Mouse (Mus musculus) left cerebral cortex, adult 18-20 months (tissue): ENCODE data around the gene Mrpl38. TPM values are rescaled to one million over a fixed set of nuclear protein-coding genes. Genes with fewer than 3 reads are reported as not detected.

Experiments used
- DNase-seq, 2 experiments: peaks; one replicate each; pipeline ENCODE4 v3.0.0; 2021 to 2022; ENCODE audit warnings: low spot score in 2 of 2, mixed read lengths in 1 of 2
- long read RNA-seq, 2 experiments: library from polyadenylated mRNA; stranded (forward); transcript quantifications; one replicate each; pipeline ENCODE4 v2.0.0; 2021
- total RNA-seq, 2 experiments: library from RNA; stranded (reverse); gene quantifications; 2 replicates each; pipeline ENCODE4 v1.2.3; 2021

Mrpl38 gene
- total RNA-seq: 10 to 100 TPM; 61.7 to 66.9 TPM
- long read RNA-seq, experiment 1, transcript Mrpl38-201 (9 exons, 1,411 nt): major isoform, 72 of 111 reads
- long read RNA-seq, experiment 1, partial matches to known transcripts: 9 of 111 reads
- long read RNA-seq, experiment 1, other reads (novel, unspliced or antisense): 23 of 111 reads
- long read RNA-seq, experiment 2, transcript Mrpl38-205 (8 exons, 1,403 nt): minor isoform, 11 of 80 reads
- long read RNA-seq, experiment 2, transcript Mrpl38-201 (9 exons, 1,411 nt): major isoform, 42 of 80 reads
- long read RNA-seq, experiment 2, partial matches to known transcripts: 9 of 80 reads
- long read RNA-seq, experiment 2, other reads (novel, unspliced or antisense): 17 of 80 reads

GRCm38 (mm10) chr11:116138468-116139138 is at the start of gene Mrpl38:
TSS of gene Mrpl38 (minus strand) at chr11:116138868.
- DNase-seq: peak; percentile 68 to 75

- no peak for DNase-seq
Measured at GRCm38 (mm10) chr11:116187226-116187930, 48.7 kb upstream of the Mrpl38 start.

DNA sequence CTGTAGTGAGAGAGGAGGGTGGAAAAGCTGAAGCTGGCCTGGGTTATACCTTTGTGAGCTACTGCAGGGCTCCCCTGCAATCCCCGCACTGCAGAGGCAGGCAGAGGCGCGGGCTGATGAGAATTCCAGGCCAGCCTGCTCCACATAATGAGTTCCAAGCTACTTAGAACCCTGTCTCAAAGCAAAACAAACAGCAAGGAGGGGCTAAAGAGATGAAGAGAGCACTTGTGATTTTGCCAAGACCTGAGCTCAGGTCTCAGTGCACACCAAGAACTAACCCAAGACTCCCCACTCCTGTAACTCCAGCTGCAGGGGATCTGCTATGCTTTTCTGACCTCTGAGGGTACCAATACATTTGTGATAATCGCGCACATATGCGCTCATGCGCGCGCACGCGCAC is 47.7 kb upstream of the Mrpl38 start:
- no peak for DNase-seq

GRCm38 (mm10) chr11:116185836-116186235 is 47.2 kb upstream of the Mrpl38 start:
- no peak for DNase-seq

- DNase-seq: no peak
Measured at GRCm38 (mm10) chr11:116178411-116179121, 39.9 kb upstream of the Mrpl38 start.

- no peak for DNase-seq
Measured at GRCm38 (mm10) chr11:116176010-116176409, 37.3 kb upstream of the Mrpl38 start.

GRCm38 (mm10) chr11:116174775-116175448 is 36.2 kb upstream of the Mrpl38 start:
- DNase-seq: no peak

- DNase-seq: no peak
Measured at GRCm38 (mm10) chr11:116171959-116172358, 33.3 kb upstream of the Mrpl38 start.

- no peak for DNase-seq
Measured at GRCm38 (mm10) chr11:116170003-116170800, 31.5 kb upstream of the Mrpl38 start.

DNA sequence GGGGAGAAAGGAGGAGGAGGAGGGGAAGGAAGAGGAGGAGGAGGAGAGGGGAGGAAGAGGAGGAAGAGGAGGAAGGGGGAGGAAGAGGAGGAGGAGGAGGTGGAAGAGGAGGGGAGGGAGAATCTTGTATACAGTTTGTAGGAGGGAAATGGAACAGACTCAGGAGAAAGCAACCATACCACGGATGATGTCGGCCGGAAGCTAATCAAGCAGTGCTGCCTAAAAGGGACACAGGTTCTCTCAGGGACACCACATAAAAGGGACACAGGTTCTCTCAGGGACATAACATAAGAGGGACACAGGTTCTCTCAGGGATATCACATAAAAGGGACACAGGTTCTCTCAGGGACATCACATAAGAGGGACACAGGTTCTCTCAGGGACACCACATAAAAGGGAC is 30.5 kb upstream of the Mrpl38 start:
- DNase-seq: no peak

- DNase-seq: peak; percentile 98 to 99
Measured at GRCm38 (mm10) chr11:116167884-116168439, 29.3 kb upstream of the Mrpl38 start, which contains the start of gene Fbf1. TSS of gene Fbf1 (minus strand) at chr11:116168166.

DNA sequence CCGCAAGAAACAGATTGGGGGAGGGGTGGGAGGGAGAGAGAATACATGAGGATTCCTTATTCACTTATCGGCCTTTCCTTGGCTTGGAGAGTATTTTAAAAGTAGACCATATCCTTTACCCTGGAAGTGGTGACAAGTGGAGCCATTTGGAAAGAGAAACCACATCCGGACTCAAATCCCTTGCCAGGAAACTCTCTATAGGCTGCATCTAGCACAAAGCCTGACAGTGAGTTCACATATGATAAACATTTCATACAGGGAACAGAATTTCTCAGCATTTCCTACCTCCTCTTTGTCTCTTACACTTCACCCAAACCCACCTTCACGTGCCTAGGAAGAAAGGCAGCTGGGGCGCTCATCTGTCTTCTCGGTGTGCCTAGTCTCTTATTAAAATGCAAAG is 28.6 kb upstream of the Mrpl38 start:
- no peak for DNase-seq

GRCm38 (mm10) chr11:116163002-116163401 is 24.3 kb upstream of the Mrpl38 start:
- no peak for DNase-seq

- DNase-seq: peak; percentile 28 to 46
Measured at GRCm38 (mm10) chr11:116162146-116162545, 23.5 kb upstream of the Mrpl38 start.

DNA sequence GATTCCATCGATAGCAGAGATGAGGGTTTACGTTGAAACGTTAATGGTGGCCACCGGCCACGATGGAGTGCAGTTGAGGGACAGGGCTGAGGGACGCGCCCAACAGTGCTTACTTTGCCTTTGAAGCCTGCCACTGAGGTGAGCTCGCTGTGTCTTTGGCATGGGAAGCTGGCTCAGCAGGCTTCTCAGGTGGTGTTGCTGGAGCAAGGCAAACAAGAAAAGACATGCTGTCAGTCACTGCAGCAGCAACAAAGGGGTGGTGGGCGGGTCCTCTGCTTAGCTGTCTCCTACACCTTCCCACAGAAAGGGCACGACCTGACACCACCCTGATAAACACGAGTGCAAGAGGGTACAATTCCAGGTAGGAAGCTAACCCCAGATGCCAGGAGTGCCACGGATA is 22.6 kb upstream of the Mrpl38 start:
- DNase-seq: no peak

- DNase-seq: no peak
Measured at GRCm38 (mm10) chr11:116150960-116151359, 12.3 kb upstream of the Mrpl38 start.

- DNase-seq: no peak
Measured at GRCm38 (mm10) chr11:116149341-116149740, 10.7 kb upstream of the Mrpl38 start.

DNA sequence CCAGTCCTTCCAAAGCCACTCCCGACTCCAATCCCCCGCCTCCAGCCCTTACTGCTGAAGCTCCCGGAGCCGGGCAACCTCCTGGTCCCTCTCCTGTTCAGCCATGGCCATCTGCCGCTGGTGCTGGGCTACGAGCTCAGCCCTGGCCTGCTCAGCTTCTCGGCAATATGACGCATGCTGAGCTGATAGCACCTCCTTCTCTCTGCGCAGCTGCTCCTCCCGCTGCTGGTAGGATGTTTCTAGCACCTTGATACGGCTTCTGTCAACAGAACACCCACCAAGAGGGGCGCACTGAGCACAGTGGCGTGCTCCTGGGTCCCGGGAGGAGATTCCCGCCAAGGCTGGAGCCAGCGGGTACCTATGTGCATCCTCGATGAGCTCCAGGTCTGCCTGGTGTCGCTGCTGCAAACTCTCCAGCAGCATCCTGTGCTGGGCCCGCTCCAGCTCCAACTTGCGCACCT is 10.1 kb upstream of the Mrpl38 start:
- DNase-seq: peak; percentile 62 to 74

DNA sequence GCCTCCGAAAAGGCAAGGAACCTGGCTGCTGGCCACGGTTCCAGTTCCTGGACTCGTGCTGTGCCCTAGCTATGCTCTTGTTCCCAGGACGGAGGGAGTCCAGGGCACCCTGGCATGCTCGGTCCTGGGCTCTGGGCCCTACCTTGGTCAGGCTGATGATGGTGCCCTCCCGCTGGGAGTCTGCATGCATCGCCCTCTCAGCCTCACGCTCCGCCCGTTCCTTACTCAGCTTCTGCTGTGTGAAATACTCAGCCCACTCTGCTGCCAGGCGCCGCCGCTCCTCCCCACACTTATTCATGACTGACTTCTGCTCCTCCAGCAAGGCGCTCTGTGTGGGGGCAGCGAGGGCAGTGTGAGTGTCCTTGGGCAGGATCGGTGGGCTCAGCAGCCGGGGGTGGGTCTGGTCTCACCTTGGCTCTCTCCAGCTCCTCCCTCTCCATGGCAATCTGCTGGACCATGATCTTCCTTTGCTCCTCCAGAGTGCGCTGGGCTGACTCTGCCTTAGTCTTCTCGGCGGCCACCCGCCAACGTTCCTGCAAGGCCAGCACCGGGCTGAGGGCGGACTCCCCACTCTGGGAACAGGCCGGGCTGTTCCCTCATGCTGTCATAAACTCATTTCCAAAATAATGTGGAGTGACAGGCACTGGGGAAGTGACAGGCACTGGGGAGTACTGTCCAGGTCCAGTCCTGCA is 7.8 kb upstream of the Mrpl38 start:
- DNase-seq: peak; percentile 66 to 85
